Mouse (Mus musculus) lung, embryonic 15.5 days (tissue): Measurements from ENCODE around the gene Pop7. TPM values are rescaled to one million over a fixed set of nuclear protein-coding genes. Genes with fewer than 3 reads are reported as not detected.

Experiments
- ATAC-seq: fragments of 200-750 bp; cut with Nextera tagmentation; 2 replicates; pipeline ENCODE4 v1.8.0; 2017; ENCODE audit warnings: moderate number of reproducible peaks, borderline replicate concordance; ENCODE audit not compliant: low FRiP score, low TSS enrichment; ENCODE audit errors: extremely low read depth
- H3K27ac ChIP-seq: fragments of 300-500 bp; sonication (generic); 2 replicates; pipeline ENCODE4 v1.5.1; 2015; ENCODE audit warnings: moderate library complexity, mild to moderate bottlenecking, inconsistent platforms
- H3K27me3 ChIP-seq: fragments of 300-500 bp; sonication (generic); 2 replicates; pipeline ENCODE4 v1.6.1; 2015; ENCODE audit warnings: inconsistent platforms
- H3K36me3 ChIP-seq: fragments of 300-500 bp; sonication (generic); 2 replicates; pipeline ENCODE4 v1.6.1; 2015; ENCODE audit warnings: inconsistent platforms
- H3K4me1 ChIP-seq: fragments of 300-500 bp; sonication (generic); 2 replicates; pipeline ENCODE4 v1.6.1; 2015; ENCODE audit warnings: inconsistent platforms
- H3K4me2 ChIP-seq: fragments of 300-500 bp; sonication (generic); 2 replicates; pipeline ENCODE4 v1.6.1; 2015; ENCODE audit warnings: inconsistent platforms, mild to moderate bottlenecking, moderate library complexity
- H3K4me3 ChIP-seq: fragments of 300-500 bp; sonication (generic); 2 replicates; pipeline ENCODE4 v1.5.1; 2015; ENCODE audit warnings: mild to moderate bottlenecking, inconsistent platforms
- H3K9ac ChIP-seq: fragments of 300-500 bp; sonication (generic); 2 replicates; pipeline ENCODE4 v1.6.1; 2015; ENCODE audit warnings: inconsistent platforms
- H3K9me3 ChIP-seq: fragments of 300-500 bp; sonication (generic); 2 replicates; pipeline ENCODE4 v1.6.1; 2016; ENCODE audit warnings: inconsistent platforms
- WGBS: fragments of 180-500 bp; shearing (Covaris S2); methylation state at CpG from one replicate; pipeline ENCODE4 v1.1.7; 2015; 5-methylcytosine and 5-hydroxymethylcytosine counted together
- polyA plus RNA-seq: library from polyadenylated mRNA; unstranded; fragments of >200 nt; fragmentation: Nextera tagmentation; extraction: Ambion mirVana; gene quantifications from 2 replicates; pipeline ENCODE4 v1.2.1, GENCODE M21; 2015

Pop7 gene
- polyA plus RNA-seq, 1 experiment from 2014 or later: 54.1 TPM

DNA sequence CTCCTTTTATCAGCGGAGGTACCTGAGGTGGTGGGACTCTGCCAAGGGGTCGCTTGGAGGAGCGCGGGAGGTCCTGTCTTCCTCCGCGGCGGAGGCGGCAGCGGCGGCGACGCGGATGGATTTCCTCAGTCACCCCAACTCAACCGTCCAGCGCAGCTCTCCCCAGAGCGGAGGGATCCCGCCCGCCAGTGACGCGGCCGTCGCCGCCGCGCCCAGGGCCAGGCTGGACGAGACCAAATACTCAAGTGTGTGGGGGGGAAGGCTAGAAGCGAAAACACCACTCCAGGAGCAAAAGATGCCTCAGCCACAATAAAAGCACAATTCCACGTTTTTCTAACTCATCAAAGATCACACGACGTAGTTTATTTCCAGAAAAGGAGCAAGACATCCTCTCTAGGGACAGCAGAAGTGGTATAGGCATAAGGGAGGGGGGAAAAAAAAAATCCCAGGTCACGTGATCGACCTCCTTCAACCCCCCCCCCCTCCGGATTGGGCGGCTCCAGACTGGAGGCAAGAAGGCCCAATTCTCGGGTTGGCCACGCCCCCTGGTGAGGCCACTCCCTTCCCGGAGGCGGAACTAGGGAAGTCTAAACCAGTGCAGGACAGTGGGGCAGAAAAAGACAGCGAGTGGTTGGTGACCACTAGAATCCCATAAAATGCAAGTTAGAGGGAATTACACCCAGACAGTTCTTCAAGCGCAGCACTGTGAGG lies 31.0 kb upstream of the Pop7 start, which contains the start of the genes Epo and Gnb2:
Epo (minus strand) TSS at position 126 of the 711 bp plus-strand sequence.
Gnb2 (minus strand) TSS at position 394 of the 711 bp plus-strand sequence.
- Histone ChIP-seq H3K27ac (peak within 1 kb of the TSS; percentile 94), H3K4me1 (peaks cover 16% of the 10 kb centered on the region; the same call in 1 of the 2 replicates), H3K27me3 (no peaks in the 10 kb centered on the region), H3K9me3 (no peaks in the 10 kb centered on the region), H3K36me3 (peaks cover 20% of the 10 kb centered on the region), H3K9ac (peak within 1 kb of the TSS; percentile 84), H3K4me2 (peak within 1 kb of the TSS; percentile 96), H3K4me3 (peak within 1 kb of the TSS; percentile 87)
- ATAC-seq: peak; percentile 72
- WGBS: under 1% methylated on average over 40 of the region's 40 CpGs

- Histone ChIP-seq H3K4me3 (peak overlapping the region; percentile 87), H3K36me3 (peaks cover 25% of the 10 kb centered on the region), H3K27ac (peak overlapping the region; percentile 94), H3K4me2 (peak overlapping the region; percentile 96), H3K9ac (peak overlapping the region; percentile 84), H3K4me1 (peaks cover 16% of the 10 kb centered on the region; the same call in 1 of the 2 replicates), H3K27me3 (no peaks in the 10 kb centered on the region), H3K9me3 (no peaks in the 10 kb centered on the region)
- ATAC-seq: peak; percentile 3; the same call in 1 of the 2 replicates
- 1% methylated on average over 9 of the region's 12 CpGs for WGBS
These were observed 30.4 kb upstream of the Pop7 start for GRCm38 (mm10) chr5:137532808-137533116.

- WGBS: under 1% methylated on average over 19 of the region's 19 CpGs
- H3K36me3 ChIP-seq: peaks cover 29% of the 10 kb centered on the region
- H3K4me2 ChIP-seq: peak overlapping the region; percentile 96
- no peak; the same call in 1 of the 2 replicates for ATAC-seq
- H3K9ac ChIP-seq: peak overlapping the region; percentile 84
- H3K27me3 ChIP-seq: no peaks in the 10 kb centered on the region
- H3K4me1 ChIP-seq: peaks cover 16% of the 10 kb centered on the region; the same call in 1 of the 2 replicates
- peak overlapping the region; percentile 94 for H3K27ac ChIP-seq
- H3K4me3 ChIP-seq: peak overlapping the region; percentile 87
- H3K9me3 ChIP-seq: no peaks in the 10 kb centered on the region
These were observed 30.0 kb upstream of the Pop7 start for GRCm38 (mm10) chr5:137532131-137532807.

- Histone ChIP-seq H3K36me3 (peaks cover 35% of the 10 kb centered on the region), H3K4me1 (peaks cover 17% of the 10 kb centered on the region; the same call in 1 of the 2 replicates), H3K4me3 (peak overlapping the region; percentile 87), H3K9me3 (no peaks in the 10 kb centered on the region), H3K9ac (peak overlapping the region; percentile 84), H3K27ac (peak overlapping the region; percentile 94), H3K4me2 (peak overlapping the region; percentile 96), H3K27me3 (no peaks in the 10 kb centered on the region)
- 0 out of 2 replicates have a peak, but pooled peaks have one; percentile 5 for ATAC-seq
- under 1% methylated on average over 51 of the region's 51 CpGs for WGBS
These were observed 29.3 kb upstream of the Pop7 start for GRCm38 (mm10) chr5:137531414-137532130.

GRCm38 (mm10) chr5:137530588-137531413 lies 28.5 kb upstream of the Pop7 start:
- ATAC-seq: peak; percentile 55
- peak overlapping the region; percentile 94 for H3K27ac ChIP-seq
- H3K4me2 ChIP-seq: peak overlapping the region; percentile 96
- H3K9ac ChIP-seq: peak overlapping the region; percentile 84
- H3K27me3 ChIP-seq: no peaks in the 10 kb centered on the region
- peaks cover 24% of the 10 kb centered on the region; the same call in 1 of the 2 replicates for H3K4me1 ChIP-seq
- WGBS: under 1% methylated on average over 46 of the region's 46 CpGs
- peaks cover 41% of the 10 kb centered on the region for H3K36me3 ChIP-seq
- H3K4me3 ChIP-seq: peak overlapping the region; percentile 87
- H3K9me3 ChIP-seq: no peaks in the 10 kb centered on the region

DNA sequence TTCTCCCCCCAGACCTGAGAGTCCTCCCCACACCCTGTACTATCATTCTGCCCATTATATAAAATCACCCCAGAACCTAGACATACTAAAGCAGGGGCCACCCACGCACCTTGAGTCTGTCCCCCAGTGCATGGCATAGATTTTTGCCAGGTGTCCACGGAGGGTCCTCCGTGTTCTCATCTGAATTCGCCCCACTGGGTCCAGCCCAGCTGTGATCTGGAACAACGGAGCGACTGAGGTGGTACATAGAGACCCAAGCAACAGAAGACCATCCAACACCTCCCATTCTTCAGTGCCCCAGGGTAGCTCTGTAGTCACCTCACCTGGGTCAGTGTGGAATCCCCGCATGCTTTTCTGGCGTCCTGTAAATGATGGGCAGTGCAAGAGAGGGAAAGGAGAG lies 27.8 kb upstream of the Pop7 start:
- peaks cover 48% of the 10 kb centered on the region for H3K36me3 ChIP-seq
- peak overlapping the region; percentile 96 for H3K4me2 ChIP-seq
- H3K9ac ChIP-seq: peak overlapping the region; percentile 84; the same call in 1 of the 2 replicates
- H3K27ac ChIP-seq: peak overlapping the region; percentile 94
- no peaks in the 10 kb centered on the region for H3K27me3 ChIP-seq
- no peaks in the 10 kb centered on the region for H3K9me3 ChIP-seq
- ATAC-seq: no peak
- H3K4me3 ChIP-seq: peak overlapping the region; percentile 87
- peaks cover 27% of the 10 kb centered on the region; the same call in 1 of the 2 replicates for H3K4me1 ChIP-seq
- 70% methylated on average over 8 of the region's 8 CpGs for WGBS

GRCm38 (mm10) chr5:137529221-137529995 lies 27.1 kb upstream of the Pop7 start:
- H3K36me3 ChIP-seq: peaks cover 55% of the 10 kb centered on the region
- H3K4me1 ChIP-seq: peaks cover 27% of the 10 kb centered on the region; the same call in 1 of the 2 replicates
- H3K27me3 ChIP-seq: no peaks in the 10 kb centered on the region
- 70% methylated on average over 15 of the region's 15 CpGs for WGBS
- no peaks in the 10 kb centered on the region for H3K9me3 ChIP-seq
- H3K27ac ChIP-seq: no peak overlapping the region
- no peak overlapping the region for H3K9ac ChIP-seq
- peak overlapping the region; percentile 87; the same call in 1 of the 2 replicates for H3K4me3 ChIP-seq
- ATAC-seq: no peak
- 0 out of 2 replicates have a peak overlapping the region, but pooled peaks have one; percentile 96 for H3K4me2 ChIP-seq

GRCm38 (mm10) chr5:137528247-137528968 lies 26.1 kb upstream of the Pop7 start:
- H3K4me3 ChIP-seq: no peak overlapping the region
- peaks cover 65% of the 10 kb centered on the region for H3K36me3 ChIP-seq
- no peak overlapping the region for H3K27ac ChIP-seq
- H3K9ac ChIP-seq: no peak overlapping the region
- H3K4me2 ChIP-seq: no peak overlapping the region
- WGBS: 75% methylated on average over 22 of the region's 22 CpGs
- ATAC-seq: no peak
- H3K4me1 ChIP-seq: peaks cover 21% of the 10 kb centered on the region; the same call in 1 of the 2 replicates
- H3K9me3 ChIP-seq: no peaks in the 10 kb centered on the region
- no peaks in the 10 kb centered on the region for H3K27me3 ChIP-seq

DNA sequence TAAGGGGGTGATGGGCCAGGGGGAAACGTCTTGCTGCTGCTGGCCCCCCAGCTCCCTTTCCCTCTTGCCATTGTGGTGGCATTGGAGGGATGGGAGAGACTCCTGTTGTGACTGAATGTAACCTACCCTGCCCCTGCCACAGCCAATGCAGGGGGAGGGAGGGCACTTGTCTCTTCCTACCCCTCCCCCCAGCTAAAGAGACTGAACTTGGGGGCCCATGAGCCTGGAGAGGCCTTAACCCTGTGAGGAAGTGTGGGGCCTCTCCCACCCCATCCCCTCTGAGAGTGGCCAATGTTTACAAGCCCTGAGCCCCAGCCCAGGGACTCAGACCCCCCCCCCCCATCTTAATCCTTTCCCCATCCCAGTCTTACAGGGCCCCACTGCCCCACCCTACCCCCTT lies 25.1 kb upstream of the Pop7 start:
- Histone ChIP-seq H3K9me3 (no peaks in the 10 kb centered on the region), H3K4me1 (peaks cover 21% of the 10 kb centered on the region; the same call in 1 of the 2 replicates), H3K4me2 (no peak overlapping the region), H3K9ac (no peak overlapping the region), H3K4me3 (no peak overlapping the region), H3K27me3 (no peaks in the 10 kb centered on the region), H3K27ac (no peak overlapping the region), H3K36me3 (peaks cover 75% of the 10 kb centered on the region)
- WGBS: 68% methylated on average over 1 of the region's 1 CpGs
- no peak for ATAC-seq
